Mouse (Mus musculus) bone marrow macrophage, adult 2 months (primary cell): ENCODE measurements around the gene Spsb4.

Experiments used
- CTCF ChIP-seq: IDR thresholded peaks from 2 replicates; pipeline ENCODE4 v1.5.1; 2012; ENCODE audit warnings: low read depth, mild to moderate bottlenecking, low read length, moderate library complexity
- POLR2A ChIP-seq: IDR thresholded peaks from 2 replicates; pipeline ENCODE4 v1.6.1; 2012; ENCODE audit warnings: mild to moderate bottlenecking, low read depth, low read length, borderline replicate concordance

DNA sequence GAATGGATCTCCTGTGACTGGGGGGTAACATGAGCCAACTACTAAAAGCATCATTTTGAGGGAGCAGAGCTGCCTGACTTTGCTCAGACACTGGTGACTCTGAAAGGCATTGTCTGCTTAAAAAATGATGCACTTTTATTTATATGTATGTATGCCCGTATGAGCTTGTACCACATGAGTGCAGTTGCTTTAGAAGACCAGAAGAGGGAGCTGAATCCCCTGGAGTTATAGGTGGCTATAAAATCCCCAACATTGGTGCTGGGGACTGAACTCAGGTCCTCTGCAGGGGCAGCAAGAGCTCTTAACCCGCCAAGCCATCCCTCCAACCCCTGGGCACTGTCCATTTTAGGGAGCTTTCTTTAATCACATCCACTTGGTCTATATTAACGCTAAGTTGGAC, 104.6 kb downstream of the Spsb4 start:
- TF ChIP-seq CTCF (no peak), POLR2A (no peak)
